ENCODE assay signal across 35 mouse cellular contexts in genomic region chr10:99179566-99179965, GRCm38 (mm10). TPM values are rescaled to one million over a fixed set of nuclear protein-coding genes. Genes with fewer than 3 reads are reported as not detected.
"Had no signal": no experiment of that assay in that cellular context is flagged by ENCODE, and none has a peak within 500 bp of the region (broad histone marks: within the 10 kb centered on the region; RNA-seq: fewer than 3 reads in every experiment).

No protein-coding gene starts in this region.

- H3K4me1 ChIP-seq: heart, embryonic 13.5 days; heart, embryonic 15.5 days; hindbrain, embryonic 12.5 days; intestine, embryonic 15.5 days; limb, embryonic 10.5 days; limb, embryonic 12.5 days had no signal

- H3K4me2 ChIP-seq: heart, embryonic 11.5 days; heart, embryonic 13.5 days; heart, embryonic 15.5 days; hindbrain, embryonic 12.5 days; hindbrain, embryonic 14.5 days; intestine, embryonic 15.5 days; limb, embryonic 12.5 days had no signal

- H3K4me3 ChIP-seq: gastrocnemius, adult 2 months; heart, adult 2 months; heart, embryonic 13.5 days; heart, embryonic 15.5 days; hindbrain, embryonic 10.5 days; hindbrain, embryonic 12.5 days; intestine, embryonic 15.5 days; layer of hippocampus, adult 2 months; left cerebral cortex, adult 2 months; limb, embryonic 10.5 days; limb, embryonic 12.5 days had no signal

- H3K27me3 ChIP-seq: heart, embryonic 13.5 days; heart, embryonic 15.5 days; hindbrain, embryonic 12.5 days; intestine, embryonic 15.5 days; limb, embryonic 12.5 days had no signal

- H3K9me3 ChIP-seq: heart, embryonic 13.5 days; heart, embryonic 15.5 days; hindbrain, embryonic 10.5 days; hindbrain, embryonic 12.5 days; intestine, embryonic 15.5 days; limb, embryonic 10.5 days had no signal

- ATAC-seq: hindbrain, embryonic 16.5 days; inflammation-experienced regulatory T-cells, adult 6 months; intestine, embryonic 15.5 days; intestine, postnatal 0 days had no signal

- H3K36me3 ChIP-seq: heart, embryonic 13.5 days; heart, embryonic 15.5 days; intestine, embryonic 15.5 days had no signal

- DNase-seq: gastrocnemius, adult 2 months; gastrocnemius, postnatal 10 days; gastrocnemius, postnatal 25 days; heart, adult 2 months; heart, postnatal 14 days; heart, postnatal 4 days; kidney, adult 18-20 months; kidney, adult 8-10 months; kidney, postnatal 10 days; kidney, postnatal 25 days; kidney, postnatal 4 days had no signal

- H3K27ac ChIP-seq: gastrocnemius, adult 2 months; heart, adult 2 months; heart, embryonic 13.5 days; heart, embryonic 15.5 days; hindbrain, embryonic 10.5 days; hindbrain, embryonic 12.5 days; hindbrain, embryonic 14.5 days; intestine, embryonic 15.5 days; layer of hippocampus, adult 2 months; left cerebral cortex, adult 2 months; limb, embryonic 10.5 days; limb, embryonic 12.5 days had no signal

- H3K9ac ChIP-seq: heart, embryonic 13.5 days; heart, embryonic 15.5 days; hindbrain, embryonic 12.5 days; hindbrain, embryonic 14.5 days; intestine, embryonic 15.5 days; limb, embryonic 12.5 days had no signal

RNA-seq across cellular contexts. Expression of gene Phxr2, which starts 53.4 kb away (rescaled TPM):
- total RNA-seq: gastrocnemius, adult 2 months; gastrocnemius, postnatal 10 days; gastrocnemius, postnatal 25 days; gastrocnemius, postnatal 4 days; heart, adult 2 months; heart, postnatal 14 days; heart, postnatal 4 days; layer of hippocampus, adult 2 months; layer of hippocampus, postnatal 10 days; layer of hippocampus, postnatal 25 days; left cerebral cortex, adult 2 months; left cerebral cortex, postnatal 14 days; left cerebral cortex, postnatal 36 days had no signal
- polyA plus RNA-seq: frontal cortex, adult 2 months; heart, adult 2 months; heart, embryonic 11.5 days; heart, embryonic 13.5 days; heart, embryonic 15.5 days; heart, postnatal 0 days; hindbrain, embryonic 10.5 days; hindbrain, embryonic 14.5 days; inflammation-experienced regulatory T-cells, adult 6 months; intestine, embryonic 15.5 days; intestine, postnatal 0 days; kidney, embryonic 14.5 days; kidney, embryonic 16.5 days; limb, embryonic 14.5 days had no signal
